Mouse (Mus musculus): ENCODE measurements around the gene Gnb1. TPM values are rescaled to one million over a fixed set of nuclear protein-coding genes. Genes with fewer than 3 reads are reported as not detected.
"Not testable (repeated sequence)": the region's sequence is repeated elsewhere in the genome, so short reads cannot be mapped to it uniquely, and the experiment has no call there.

The Gnb1 gene
- polyA plus RNA-seq, 1 experiment: 512 TPM

- peak; percentile 82 to 90 for DNase-seq
- WGBS: 9% methylated on average over 3 of the region's 3 CpGs
- no peaks in the 10 kb centered on the region for H3K27me3 ChIP-seq (ENCODE audit: control insufficient read depth, insufficient read depth, low read length)
- no peak overlapping the region for H3K4me3 ChIP-seq (replicated peaks; ENCODE audit: insufficient read depth, low read depth, low read length)
- TF ChIP-seq POLR2A (IDR thresholded peaks at IDR 0.05; ENCODE audit: borderline replicate concordance, insufficient read depth, low read length) (no peak), CTCF (IDR thresholded peaks at IDR 0.05; ENCODE audit: borderline replicate concordance, insufficient read depth, low read depth, low read length) (no peak)
- H3K4me1 ChIP-seq (ENCODE audit: control insufficient read depth, insufficient read depth, low read length): peaks cover 26% of the 10 kb centered on the region
- H3K27ac ChIP-seq (ENCODE audit: insufficient read depth, low read length): peak overlapping the region; percentile 59
Measured at GRCm38 (mm10) chr4:155472716-155473290, 18.4 kb upstream of the Gnb1 start.

- WGBS: 10% methylated on average over 5 of the region's 5 CpGs
Measured at GRCm38 (mm10) chr4:155473319-155473718, 17.8 kb upstream of the Gnb1 start.

GRCm38 (mm10) chr4:155473796-155474195, 17.4 kb upstream of the Gnb1 start:
- WGBS: 63% methylated on average over 2 of the region's 2 CpGs
- H3K27me3 ChIP-seq (ENCODE audit: control insufficient read depth, insufficient read depth, low read length): not testable (repeated sequence)

More at GRCm38 (mm10) chr4:155473319-155473718, 17.8 kb upstream of the Gnb1 start:
- Histone ChIP-seq H3K4me3 (replicated peaks; ENCODE audit: insufficient read depth, low read depth, low read length) (no peak overlapping the region), H3K27me3 (ENCODE audit: control insufficient read depth, insufficient read depth, low read length) (no peaks in the 10 kb centered on the region), H3K27ac (ENCODE audit: insufficient read depth, low read length) (peak overlapping the region; percentile 59), H3K4me1 (ENCODE audit: control insufficient read depth, insufficient read depth, low read length) (peaks cover 26% of the 10 kb centered on the region)
- no peak for TF ChIP-seq CTCF (IDR thresholded peaks at IDR 0.05; ENCODE audit: borderline replicate concordance, insufficient read depth, low read depth, low read length)
- no peak for TF ChIP-seq POLR2A (IDR thresholded peaks at IDR 0.05; ENCODE audit: borderline replicate concordance, insufficient read depth, low read length)
- DNase-seq: peak; percentile 79 to 87

GRCm38 (mm10) chr4:155481381-155482124, 9.6 kb upstream of the Gnb1 start:
- TF ChIP-seq CTCF (IDR thresholded peaks at IDR 0.05; ENCODE audit: borderline replicate concordance, insufficient read depth, low read depth, low read length) (peak; percentile 93), POLR2A (IDR thresholded peaks at IDR 0.05; ENCODE audit: borderline replicate concordance, insufficient read depth, low read length) (no peak)
- no peak overlapping the region for H3K4me3 ChIP-seq (replicated peaks; ENCODE audit: insufficient read depth, low read depth, low read length)
- peak; percentile 74 to 82 for DNase-seq
- WGBS: 11% methylated on average over 28 of the region's 28 CpGs
- H3K4me1 ChIP-seq (ENCODE audit: control insufficient read depth, insufficient read depth, low read length): no peaks in the 10 kb centered on the region
- no peaks in the 10 kb centered on the region for H3K27me3 ChIP-seq (ENCODE audit: control insufficient read depth, insufficient read depth, low read length)
- no peak overlapping the region for H3K27ac ChIP-seq (ENCODE audit: insufficient read depth, low read length)

More at GRCm38 (mm10) chr4:155473796-155474195, 17.4 kb upstream of the Gnb1 start:
- Histone ChIP-seq H3K4me1 (ENCODE audit: control insufficient read depth, insufficient read depth, low read length) (peaks cover 26% of the 10 kb centered on the region), H3K27ac (ENCODE audit: insufficient read depth, low read length) (peak overlapping the region; percentile 59)
- not testable (repeated sequence) for DNase-seq; H3K4me3 ChIP-seq (replicated peaks; ENCODE audit: insufficient read depth, low read depth, low read length)

- H3K27ac ChIP-seq (ENCODE audit: insufficient read depth, low read length): no peak overlapping the region
- WGBS: 92% methylated on average over 6 of the region's 6 CpGs
- H3K27me3 ChIP-seq (ENCODE audit: control insufficient read depth, insufficient read depth, low read length): no peaks in the 10 kb centered on the region
- no peaks in the 10 kb centered on the region for H3K4me1 ChIP-seq (ENCODE audit: control insufficient read depth, insufficient read depth, low read length)
- TF ChIP-seq POLR2A (IDR thresholded peaks at IDR 0.05; ENCODE audit: borderline replicate concordance, insufficient read depth, low read length) (no peak), CTCF (IDR thresholded peaks at IDR 0.05; ENCODE audit: borderline replicate concordance, insufficient read depth, low read depth, low read length) (no peak)
- no peak overlapping the region for H3K4me3 ChIP-seq (replicated peaks; ENCODE audit: insufficient read depth, low read depth, low read length)
- no peak for DNase-seq
Measured at GRCm38 (mm10) chr4:155482125-155482480, 9.1 kb upstream of the Gnb1 start.

GRCm38 (mm10) chr4:155482733-155483540, 8.2 kb upstream of the Gnb1 start:
- Histone ChIP-seq H3K4me3 (replicated peaks; ENCODE audit: insufficient read depth, low read depth, low read length) (no peak overlapping the region), H3K27ac (ENCODE audit: insufficient read depth, low read length) (no peak overlapping the region), H3K4me1 (ENCODE audit: control insufficient read depth, insufficient read depth, low read length) (no peaks in the 10 kb centered on the region), H3K27me3 (ENCODE audit: control insufficient read depth, insufficient read depth, low read length) (no peaks in the 10 kb centered on the region)
- TF ChIP-seq CTCF (IDR thresholded peaks at IDR 0.05; ENCODE audit: borderline replicate concordance, insufficient read depth, low read depth, low read length): no peak
- no peak for TF ChIP-seq POLR2A (IDR thresholded peaks at IDR 0.05; ENCODE audit: borderline replicate concordance, insufficient read depth, low read length)
- DNase-seq: no peak
- 74% methylated on average over 8 of the region's 8 CpGs for WGBS

GRCm38 (mm10) chr4:155485521-155485920, 5.6 kb upstream of the Gnb1 start:
- Histone ChIP-seq H3K4me1 (ENCODE audit: control insufficient read depth, insufficient read depth, low read length) (0 out of 2 replicates have a peak, but pooled peaks cover 3% of the 10 kb centered on the region), H3K4me3 (replicated peaks; ENCODE audit: insufficient read depth, low read depth, low read length) (no peak overlapping the region), H3K27ac (ENCODE audit: insufficient read depth, low read length) (no peak overlapping the region), H3K27me3 (ENCODE audit: control insufficient read depth, insufficient read depth, low read length) (no peaks in the 10 kb centered on the region)
- 81% methylated on average over 3 of the region's 3 CpGs for WGBS
- DNase-seq: no peak
- TF ChIP-seq POLR2A (IDR thresholded peaks at IDR 0.05; ENCODE audit: borderline replicate concordance, insufficient read depth, low read length) (no peak), CTCF (IDR thresholded peaks at IDR 0.05; ENCODE audit: borderline replicate concordance, insufficient read depth, low read depth, low read length) (no peak)

Measured in cerebellum, adult 2 months (tissue).